14 mouse cellular contexts compared by ENCODE assay signal in genomic region chr3:15202760-15203159, GRCm38 (mm10).
"Had no signal": no experiment of that assay in that cellular context is flagged by ENCODE, and none has a peak within 500 bp of the region (broad histone marks: within the 10 kb centered on the region; RNA-seq: fewer than 3 reads in every experiment).

No protein-coding gene starts in this region.

- H3K27ac ChIP-seq: left cerebral cortex, adult 2 months; limb, embryonic 15.5 days; liver, embryonic 12.5 days; macrophage; midbrain, embryonic 10.5 days; neural tube, embryonic 15.5 days had no signal

- H3K36me3 ChIP-seq: limb, embryonic 15.5 days; liver, embryonic 12.5 days; midbrain, embryonic 10.5 days; neural tube, embryonic 15.5 days had no signal

- H3K9ac ChIP-seq: limb, embryonic 15.5 days; liver, embryonic 12.5 days; lung, embryonic 14.5 days; neural tube, embryonic 15.5 days had no signal

- H3K4me3 ChIP-seq: left cerebral cortex, adult 2 months; limb, embryonic 15.5 days; liver, embryonic 12.5 days; midbrain, embryonic 10.5 days; myocyte; neural tube, embryonic 15.5 days had no signal

- H3K4me2 ChIP-seq: limb, embryonic 15.5 days; liver, embryonic 12.5 days; lung, embryonic 14.5 days; neural tube, embryonic 15.5 days had no signal

- ATAC-seq: liver, embryonic 12.5 days had no signal

- H3K4me1 ChIP-seq: limb, embryonic 15.5 days; liver, embryonic 12.5 days; neural tube, embryonic 15.5 days had no signal

- DNase-seq: kidney, adult 18-20 months; kidney, postnatal 10 days; lung, embryonic 14.5 days; lung, postnatal 10 days; midbrain, embryonic 14.5 days; right cerebral cortex, postnatal 4 days; thymus, postnatal 4 days had no signal

- H3K27me3 ChIP-seq: limb, embryonic 15.5 days; liver, embryonic 12.5 days; neural tube, embryonic 15.5 days had no signal

- H3K9me3 ChIP-seq: limb, embryonic 15.5 days; liver, embryonic 12.5 days; midbrain, embryonic 10.5 days; neural tube, embryonic 15.5 days had no signal
